Mouse (Mus musculus): ENCODE results near the gene Gm17093.
"Not testable (repeated sequence)": the region's sequence is repeated elsewhere in the genome, so short reads cannot be mapped to it uniquely, and the experiment has no call there.

Gene Gm17093

GRCm38 (mm10) chr14:44517976-44518375 lies at the start of gene Gm17093:
Gene Gm17093 (plus strand): TSS chr14:44518276.
- DNase-seq = not testable (repeated sequence)

- DNase-seq = not testable (repeated sequence)
These were observed 25.9 kb upstream of the Gm17093 start, which contains the start of gene BC061237 for GRCm38 (mm10) chr14:44492163-44492562. Gene BC061237 (plus strand): TSS chr14:44492463.

GRCm38 (mm10) chr14:44547961-44548360 lies 29.9 kb downstream of the Gm17093 start:
- DNase-seq = not testable (repeated sequence)

Data from cerebellum, adult 11 months (tissue).